Mouse (Mus musculus): ENCODE data around the gene Hrh2. TPM values are rescaled to one million over a fixed set of nuclear protein-coding genes. Genes with fewer than 3 reads are reported as not detected.

Gene Hrh2
- polyA plus RNA-seq, 1 experiment from 2014 or later = 0.33 TPM

DNA sequence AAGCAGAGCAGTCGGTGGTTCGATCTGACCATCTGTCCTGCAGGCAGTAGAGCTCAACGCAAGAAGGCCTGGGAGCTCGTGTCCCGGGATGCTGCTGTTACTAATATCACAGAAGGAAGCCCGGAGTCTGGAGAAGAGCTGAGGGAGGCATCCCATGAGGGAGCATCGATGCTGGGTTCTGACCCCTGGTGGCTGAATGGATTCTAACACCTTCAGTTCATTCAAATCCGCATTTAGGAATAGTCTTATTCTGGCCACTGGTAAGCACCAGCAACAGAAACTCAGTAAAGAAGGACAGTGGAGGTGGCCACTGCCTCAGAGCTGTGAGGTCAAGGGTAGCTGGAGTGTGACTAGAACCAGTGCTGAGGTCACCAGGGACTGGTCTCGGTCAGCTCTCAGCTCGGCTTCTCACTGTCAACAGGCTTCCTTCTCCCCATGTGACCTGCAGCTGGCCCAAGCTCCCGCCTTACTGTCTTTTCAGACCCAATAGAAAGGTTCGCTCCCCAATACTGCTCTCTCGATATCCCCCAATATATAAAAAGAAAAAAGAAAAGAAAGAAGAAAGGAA lies 36.1 kb downstream of the Hrh2 start:
- H3K9me3 ChIP-seq = no peaks in the 10 kb centered on the region
- H3K27me3 ChIP-seq = no peaks in the 10 kb centered on the region
- H3K27ac ChIP-seq (replicated peaks) = no peak overlapping the region
- no peak overlapping the region for H3K4me3 ChIP-seq
- 0 out of 2 replicates have a peak, but pooled peaks have one; percentile 32 for ATAC-seq (replicated peaks)
- no peaks in the 10 kb centered on the region for H3K36me3 ChIP-seq
- H3K4me2 ChIP-seq (replicated peaks) = no peak overlapping the region
- H3K9ac ChIP-seq (replicated peaks) = no peak overlapping the region
- WGBS = 28% methylated on average over 13 of the region's 13 CpGs
- peaks cover 4% of the 10 kb centered on the region; the same call in 1 of the 2 replicates for H3K4me1 ChIP-seq

- no peak overlapping the region for H3K27ac ChIP-seq (replicated peaks)
- whole genome bisulfite sequencing = 89% methylated on average over 6 of the region's 6 CpGs
- H3K4me3 ChIP-seq = no peak overlapping the region
- no peaks in the 10 kb centered on the region for H3K36me3 ChIP-seq
- H3K4me2 ChIP-seq (replicated peaks) = no peak overlapping the region
- H3K27me3 ChIP-seq = no peaks in the 10 kb centered on the region
- ATAC-seq (replicated peaks) = no peak
- no peaks in the 10 kb centered on the region for H3K9me3 ChIP-seq
- no peak overlapping the region for H3K9ac ChIP-seq (replicated peaks)
- H3K4me1 ChIP-seq = peaks cover 4% of the 10 kb centered on the region; the same call in 1 of the 2 replicates
These were observed 38.2 kb downstream of the Hrh2 start for GRCm38 (mm10) chr13:54230081-54230480.

GRCm38 (mm10) chr13:54231868-54232267 lies 39.9 kb downstream of the Hrh2 start:
- H3K27ac ChIP-seq (replicated peaks) = no peak overlapping the region
- WGBS = 82% methylated on average over 10 of the region's 10 CpGs

DNA sequence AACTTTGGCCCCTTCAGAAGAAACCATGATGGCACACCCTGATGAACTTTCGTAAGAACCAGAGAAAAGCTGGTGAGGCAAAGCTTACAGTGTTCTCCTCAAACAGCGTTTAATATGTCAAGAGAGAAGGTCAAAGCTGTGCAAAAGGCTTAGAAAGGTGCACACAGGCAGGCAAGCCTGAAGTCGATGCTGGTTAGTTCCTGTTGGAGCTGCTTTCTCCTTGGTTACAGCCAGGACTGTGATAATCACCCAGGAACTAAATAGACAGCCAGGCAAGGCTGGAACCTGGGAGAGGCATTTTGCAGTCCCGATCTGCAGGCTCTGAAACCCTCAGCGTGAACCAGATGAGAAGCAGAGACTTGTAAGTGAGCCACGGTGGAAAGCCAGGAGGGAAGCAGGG lies 45.6 kb downstream of the Hrh2 start:
- no peak for ATAC-seq (replicated peaks)
- H3K4me2 ChIP-seq (replicated peaks) = no peak overlapping the region
- no peak overlapping the region for H3K4me3 ChIP-seq
- H3K9ac ChIP-seq (replicated peaks) = no peak overlapping the region
- H3K36me3 ChIP-seq = no peaks in the 10 kb centered on the region
- H3K9me3 ChIP-seq = no peaks in the 10 kb centered on the region
- H3K4me1 ChIP-seq = peaks cover 6% of the 10 kb centered on the region
- WGBS = 79% methylated on average over 6 of the region's 6 CpGs
- no peaks in the 10 kb centered on the region for H3K27me3 ChIP-seq
- H3K27ac ChIP-seq (replicated peaks) = no peak overlapping the region

More at GRCm38 (mm10) chr13:54231868-54232267, 39.9 kb downstream of the Hrh2 start:
- no peaks in the 10 kb centered on the region for H3K9me3 ChIP-seq
- peaks cover 4% of the 10 kb centered on the region; the same call in 1 of the 2 replicates for H3K4me1 ChIP-seq
- H3K27me3 ChIP-seq = no peaks in the 10 kb centered on the region
- no peak overlapping the region for H3K4me2 ChIP-seq (replicated peaks)
- H3K9ac ChIP-seq (replicated peaks) = no peak overlapping the region
- ATAC-seq (replicated peaks) = no peak
- H3K36me3 ChIP-seq = no peaks in the 10 kb centered on the region
- H3K4me3 ChIP-seq = no peak overlapping the region

- no peak for ATAC-seq (replicated peaks)
- Histone ChIP-seq H3K27me3 (no peaks in the 10 kb centered on the region), H3K4me3 (no peak overlapping the region), H3K4me2 (replicated peaks) (no peak overlapping the region), H3K9ac (replicated peaks) (no peak overlapping the region), H3K9me3 (no peaks in the 10 kb centered on the region), H3K4me1 (peaks cover 6% of the 10 kb centered on the region), H3K27ac (replicated peaks) (no peak overlapping the region), H3K36me3 (no peaks in the 10 kb centered on the region)
- WGBS = 42% methylated on average over 14 of the region's 14 CpGs
These were observed 46.8 kb downstream of the Hrh2 start for GRCm38 (mm10) chr13:54238585-54239323.

DNA sequence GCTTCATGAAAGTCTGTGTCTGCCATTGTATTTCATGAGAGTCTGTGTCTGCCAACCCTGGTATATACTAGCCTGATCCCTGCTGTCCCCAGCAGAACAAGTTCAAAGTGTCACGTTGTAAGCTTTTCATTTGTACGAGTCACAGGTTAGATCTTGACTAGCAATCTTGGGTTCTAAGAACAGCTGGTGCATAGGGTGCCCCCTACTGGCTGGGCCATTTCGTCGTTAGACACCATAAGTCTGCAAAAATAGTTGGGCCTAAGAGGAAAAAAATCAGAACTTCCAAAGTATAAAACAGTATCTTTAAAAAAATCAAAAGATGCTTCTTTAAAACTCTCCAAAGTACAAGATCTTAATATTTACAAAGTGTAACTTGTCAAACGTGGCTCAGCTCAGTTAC lies 50.5 kb downstream of the Hrh2 start:
- ATAC-seq (replicated peaks) = no peak
- no peak overlapping the region for H3K9ac ChIP-seq (replicated peaks)
- no peaks in the 10 kb centered on the region for H3K27me3 ChIP-seq
- H3K4me2 ChIP-seq (replicated peaks) = no peak overlapping the region
- H3K36me3 ChIP-seq = no peaks in the 10 kb centered on the region
- H3K27ac ChIP-seq (replicated peaks) = no peak overlapping the region
- WGBS = 64% methylated on average over 5 of the region's 5 CpGs
- H3K4me1 ChIP-seq = peaks cover 6% of the 10 kb centered on the region
- H3K4me3 ChIP-seq = no peak overlapping the region
- no peaks in the 10 kb centered on the region for H3K9me3 ChIP-seq

DNA sequence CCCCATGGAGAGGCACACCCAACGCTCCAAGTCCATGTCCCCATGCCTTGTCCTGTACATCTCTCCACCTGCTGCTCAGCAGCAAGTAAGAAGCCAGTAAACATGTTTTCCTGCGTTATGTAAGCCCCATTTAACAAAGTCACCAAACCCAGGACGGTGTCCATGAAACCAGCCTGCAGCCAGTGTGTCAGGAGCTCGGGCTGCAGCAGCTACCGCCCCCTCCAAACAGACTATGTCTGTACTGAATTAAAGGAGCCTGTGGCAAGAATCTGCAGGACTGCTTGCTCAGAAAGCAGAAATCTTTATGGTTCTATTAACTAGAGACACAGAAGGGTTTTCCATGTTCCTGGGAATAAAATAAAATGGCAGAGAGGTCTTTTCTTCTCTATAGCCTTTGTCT lies 53.3 kb downstream of the Hrh2 start:
- Histone ChIP-seq H3K4me1 (peaks cover 10% of the 10 kb centered on the region; the same call in 1 of the 2 replicates), H3K9me3 (no peaks in the 10 kb centered on the region), H3K36me3 (no peaks in the 10 kb centered on the region), H3K4me2 (replicated peaks) (no peak overlapping the region), H3K4me3 (no peak overlapping the region), H3K9ac (replicated peaks) (no peak overlapping the region), H3K27ac (replicated peaks) (no peak overlapping the region), H3K27me3 (no peaks in the 10 kb centered on the region)
- ATAC-seq (replicated peaks) = no peak
- WGBS = 74% methylated on average over 5 of the region's 5 CpGs

- 23% methylated on average over 4 of the region's 4 CpGs for WGBS
- H3K36me3 ChIP-seq = no peaks in the 10 kb centered on the region
- no peaks in the 10 kb centered on the region for H3K27me3 ChIP-seq
- H3K4me1 ChIP-seq = peaks cover 10% of the 10 kb centered on the region; the same call in 1 of the 2 replicates
- ATAC-seq (replicated peaks) = peak; percentile 78
- H3K4me2 ChIP-seq (replicated peaks) = no peak overlapping the region
- H3K9ac ChIP-seq (replicated peaks) = no peak overlapping the region
- H3K4me3 ChIP-seq = no peak overlapping the region
- no peak overlapping the region for H3K27ac ChIP-seq (replicated peaks)
- H3K9me3 ChIP-seq = no peaks in the 10 kb centered on the region
These were observed 55.6 kb downstream of the Hrh2 start for GRCm38 (mm10) chr13:54247545-54247944.

DNA sequence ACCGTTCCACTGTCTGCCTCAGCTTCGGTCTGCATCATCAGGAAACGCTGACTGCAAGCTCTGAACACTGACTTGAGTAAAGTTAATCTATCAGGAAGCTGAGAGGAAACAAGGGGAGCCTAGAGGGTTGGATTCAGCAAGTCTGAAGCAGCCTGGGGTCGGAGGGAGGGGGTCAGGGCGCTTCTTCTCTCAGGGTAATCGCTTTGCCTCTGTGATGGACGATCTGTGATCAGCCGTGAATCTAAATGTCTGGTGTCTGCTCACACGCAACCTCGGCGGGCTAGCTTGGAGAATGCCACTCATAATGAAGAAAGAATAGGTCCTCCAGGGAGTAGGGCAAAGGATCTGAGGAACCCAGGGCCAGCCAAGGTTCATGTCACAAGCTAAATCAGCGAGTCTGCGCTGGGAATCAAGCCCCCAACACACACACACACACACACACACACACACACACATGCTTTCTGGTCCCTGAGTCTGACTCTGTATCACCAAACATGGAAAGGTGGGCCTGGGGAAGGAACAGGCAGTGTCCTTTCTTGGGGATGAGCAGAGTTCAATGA lies 56.6 kb downstream of the Hrh2 start:
- H3K9me3 ChIP-seq = no peaks in the 10 kb centered on the region
- no peak overlapping the region for H3K9ac ChIP-seq (replicated peaks)
- no peak overlapping the region for H3K27ac ChIP-seq (replicated peaks)
- H3K4me2 ChIP-seq (replicated peaks) = no peak overlapping the region
- peaks cover 10% of the 10 kb centered on the region; the same call in 1 of the 2 replicates for H3K4me1 ChIP-seq
- 79% methylated on average over 13 of the region's 13 CpGs for WGBS
- no peaks in the 10 kb centered on the region for H3K27me3 ChIP-seq
- no peak overlapping the region for H3K4me3 ChIP-seq
- no peak for ATAC-seq (replicated peaks)
- no peaks in the 10 kb centered on the region for H3K36me3 ChIP-seq

DNA sequence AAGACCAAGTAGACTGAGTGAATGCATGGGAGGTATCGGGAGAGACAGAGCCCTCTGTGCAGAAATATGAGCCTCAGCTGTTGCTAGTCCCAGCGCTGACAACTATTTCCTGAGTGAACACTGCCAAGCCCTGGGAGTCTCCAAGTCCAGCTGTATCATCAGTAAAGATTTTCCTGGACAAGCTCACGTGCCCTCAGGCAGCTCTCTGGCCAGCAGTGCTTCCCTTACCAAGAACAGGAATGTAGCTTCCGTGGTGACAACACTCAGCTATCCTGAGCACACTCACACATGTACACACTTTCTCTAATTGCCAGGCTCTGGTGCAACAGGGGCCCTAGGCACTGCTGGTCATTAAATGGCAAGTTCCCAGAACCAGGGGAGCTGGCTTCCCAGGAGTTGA lies 57.1 kb downstream of the Hrh2 start:
- no peaks in the 10 kb centered on the region for H3K9me3 ChIP-seq
- no peak overlapping the region for H3K27ac ChIP-seq (replicated peaks)
- H3K27me3 ChIP-seq = no peaks in the 10 kb centered on the region
- peaks cover 10% of the 10 kb centered on the region; the same call in 1 of the 2 replicates for H3K4me1 ChIP-seq
- no peak for ATAC-seq (replicated peaks)
- H3K4me3 ChIP-seq = no peak overlapping the region
- WGBS = 60% methylated on average over 4 of the region's 4 CpGs
- H3K36me3 ChIP-seq = no peaks in the 10 kb centered on the region
- H3K4me2 ChIP-seq (replicated peaks) = no peak overlapping the region
- no peak overlapping the region for H3K9ac ChIP-seq (replicated peaks)

DNA sequence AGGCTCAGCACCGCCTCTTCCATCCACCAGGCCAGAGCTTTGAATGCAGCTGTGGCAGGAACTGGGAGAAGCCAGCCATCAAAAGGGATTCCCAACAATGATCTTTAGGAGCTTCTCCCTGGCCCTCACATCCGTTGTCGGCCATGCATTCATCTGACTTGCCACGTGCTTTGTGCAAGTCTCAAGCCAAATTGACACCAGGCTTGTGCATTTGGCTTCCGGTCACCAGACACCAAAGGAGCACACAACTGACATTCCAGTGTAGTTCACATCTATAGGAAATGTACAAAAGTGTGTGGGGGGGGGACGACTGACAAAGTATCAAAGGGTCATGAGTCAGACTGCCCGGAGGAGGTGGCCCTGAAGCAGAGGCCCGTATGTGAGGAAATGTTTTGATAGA lies 58.4 kb downstream of the Hrh2 start:
- Histone ChIP-seq H3K9ac (replicated peaks) (no peak overlapping the region), H3K36me3 (no peaks in the 10 kb centered on the region), H3K4me3 (no peak overlapping the region), H3K4me1 (peaks cover 10% of the 10 kb centered on the region; the same call in 1 of the 2 replicates), H3K4me2 (replicated peaks) (no peak overlapping the region), H3K27ac (replicated peaks) (no peak overlapping the region), H3K27me3 (no peaks in the 10 kb centered on the region), H3K9me3 (no peaks in the 10 kb centered on the region)
- 36% methylated on average over 8 of the region's 8 CpGs for WGBS
- no peak for ATAC-seq (replicated peaks)

DNA sequence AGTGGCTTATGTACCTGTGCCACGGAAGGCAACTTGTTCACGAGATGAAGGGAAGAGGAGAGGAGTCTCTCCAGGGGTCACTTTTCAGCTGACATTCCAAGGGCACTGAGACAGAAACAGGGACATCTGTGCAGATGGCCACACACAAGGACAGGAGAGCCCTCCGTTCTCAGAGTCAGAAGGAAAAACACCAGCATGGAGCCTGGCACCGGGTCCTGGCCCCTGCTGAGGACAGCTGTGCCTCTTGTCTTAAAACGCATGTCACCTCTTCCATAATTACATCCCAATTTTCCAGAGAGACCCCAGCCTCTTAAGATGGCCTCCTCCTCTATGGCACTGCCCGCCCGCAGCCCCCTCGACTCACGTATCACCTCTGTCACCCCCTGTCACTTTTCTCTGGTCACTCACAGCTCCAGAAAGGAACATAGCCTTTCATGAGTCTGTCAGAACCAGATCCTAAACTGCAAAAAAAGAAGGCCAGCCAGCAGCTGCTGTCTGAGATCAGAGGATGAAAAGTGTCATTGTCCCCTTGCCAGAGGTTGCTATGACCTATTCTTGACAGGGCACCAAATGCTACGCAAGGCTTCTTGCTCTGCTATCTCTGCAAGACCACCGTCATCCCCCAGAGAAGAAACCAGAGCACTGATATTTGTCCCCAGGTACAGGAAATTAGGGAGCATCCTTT lies 59.8 kb downstream of the Hrh2 start:
- no peak overlapping the region for H3K9ac ChIP-seq (replicated peaks)
- no peaks in the 10 kb centered on the region for H3K36me3 ChIP-seq
- no peak overlapping the region for H3K27ac ChIP-seq (replicated peaks)
- H3K4me2 ChIP-seq (replicated peaks) = no peak overlapping the region
- peaks cover 19% of the 10 kb centered on the region for H3K4me1 ChIP-seq
- no peak overlapping the region for H3K4me3 ChIP-seq
- no peaks in the 10 kb centered on the region for H3K27me3 ChIP-seq
- ATAC-seq (replicated peaks) = no peak
- WGBS = 80% methylated on average over 11 of the region's 11 CpGs
- no peaks in the 10 kb centered on the region for H3K9me3 ChIP-seq
